Mouse (Mus musculus): ENCODE measurements around the gene Igfbp7. TPM values are rescaled to one million over a fixed set of nuclear protein-coding genes. Genes with fewer than 3 reads are reported as not detected.

The Igfbp7 gene
- polyA plus RNA-seq, 1 experiment from 2014 or later: 49.8 TPM

DNA sequence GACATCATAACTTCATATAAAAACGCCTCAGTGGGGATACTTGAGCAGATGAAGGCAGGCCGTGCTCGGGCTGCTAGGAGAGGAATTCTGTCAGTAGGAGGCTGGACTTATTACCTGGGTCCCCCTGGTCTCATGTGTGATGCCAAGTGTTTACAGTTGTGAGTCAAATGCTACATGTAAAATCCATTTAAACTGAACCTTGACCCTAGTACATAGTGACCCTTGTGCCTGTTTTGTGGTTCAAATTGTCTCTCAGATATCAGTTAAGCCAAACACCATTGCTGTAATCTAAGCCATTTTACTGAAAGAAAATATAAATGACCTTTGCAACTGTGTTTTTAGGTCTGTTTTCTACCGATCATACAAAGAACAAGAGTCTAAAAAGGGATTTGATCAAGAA lies 67.8 kb downstream of the Igfbp7 start:
- WGBS: 85% methylated on average over 4 of the region's 4 CpGs
- H3K4me3 ChIP-seq (ENCODE audit: control insufficient read depth in 1 of 2, insufficient read depth in 1 of 2, low read depth in 1 of 2, low read length in 2 of 2): no peak overlapping the region
- H3K4me2 ChIP-seq (ENCODE audit: low read length): no peak overlapping the region
- ATAC-seq (ENCODE audit: insufficient number of reproducible peaks, insufficient read depth, low FRiP score, low read depth): no peak
- no peak overlapping the region for H3K9ac ChIP-seq (ENCODE audit: low read length)
- H3K36me3 ChIP-seq (ENCODE audit: control insufficient read depth, insufficient read depth, low read length): peaks cover 100% of the 10 kb centered on the region
- H3K4me1 ChIP-seq (ENCODE audit: control insufficient read depth in 2 of 2, insufficient read depth in 2 of 2, low read length in 2 of 2): no peaks in the 10 kb centered on the region
- no peaks in the 10 kb centered on the region for H3K9me3 ChIP-seq (ENCODE audit: control insufficient read depth, low read length)
- H3K27ac ChIP-seq (replicated peaks in 1 of 2; ENCODE audit: control insufficient read depth in 1 of 2, insufficient read depth in 1 of 2, low read depth in 2 of 2, low read length in 2 of 2): no peak overlapping the region
- no peaks in the 10 kb centered on the region for H3K27me3 ChIP-seq (ENCODE audit: control insufficient read depth, insufficient read depth, low read length)

DNA sequence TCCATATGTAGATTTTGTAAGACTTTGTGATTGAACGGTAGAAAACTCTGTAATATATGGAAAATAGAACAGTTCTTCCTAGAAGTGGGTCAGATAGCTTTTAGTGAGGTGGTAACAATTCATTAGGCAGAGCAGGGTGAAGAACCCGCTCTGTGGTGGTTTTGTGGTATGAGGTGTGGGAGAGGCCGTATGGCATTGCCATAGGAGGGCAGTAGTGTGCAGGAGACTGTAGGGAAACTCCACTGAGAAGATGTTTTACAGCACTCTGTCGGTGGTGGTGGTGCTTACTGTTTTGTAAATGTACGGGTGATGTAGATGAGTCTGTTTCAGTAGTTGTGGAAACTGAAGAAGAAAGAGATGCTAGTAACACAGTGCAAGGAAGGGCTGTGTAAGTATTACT lies 77.7 kb downstream of the Igfbp7 start:
- 75% methylated on average over 5 of the region's 5 CpGs for WGBS
- H3K4me1 ChIP-seq (ENCODE audit: control insufficient read depth in 2 of 2, insufficient read depth in 2 of 2, low read length in 2 of 2): no peaks in the 10 kb centered on the region
- H3K27ac ChIP-seq (replicated peaks in 1 of 2; ENCODE audit: control insufficient read depth in 1 of 2, insufficient read depth in 1 of 2, low read depth in 2 of 2, low read length in 2 of 2): no peak overlapping the region
- no peak overlapping the region for H3K4me3 ChIP-seq (ENCODE audit: control insufficient read depth in 1 of 2, insufficient read depth in 1 of 2, low read depth in 1 of 2, low read length in 2 of 2)
- H3K36me3 ChIP-seq (ENCODE audit: control insufficient read depth, insufficient read depth, low read length): peaks cover 96% of the 10 kb centered on the region
- no peaks in the 10 kb centered on the region for H3K9me3 ChIP-seq (ENCODE audit: control insufficient read depth, low read length)
- no peak overlapping the region for H3K4me2 ChIP-seq (ENCODE audit: low read length)
- no peak for ATAC-seq (ENCODE audit: insufficient number of reproducible peaks, insufficient read depth, low FRiP score, low read depth)
- no peak overlapping the region for H3K9ac ChIP-seq (ENCODE audit: low read length)
- H3K27me3 ChIP-seq (ENCODE audit: control insufficient read depth, insufficient read depth, low read length): no peaks in the 10 kb centered on the region

DNA sequence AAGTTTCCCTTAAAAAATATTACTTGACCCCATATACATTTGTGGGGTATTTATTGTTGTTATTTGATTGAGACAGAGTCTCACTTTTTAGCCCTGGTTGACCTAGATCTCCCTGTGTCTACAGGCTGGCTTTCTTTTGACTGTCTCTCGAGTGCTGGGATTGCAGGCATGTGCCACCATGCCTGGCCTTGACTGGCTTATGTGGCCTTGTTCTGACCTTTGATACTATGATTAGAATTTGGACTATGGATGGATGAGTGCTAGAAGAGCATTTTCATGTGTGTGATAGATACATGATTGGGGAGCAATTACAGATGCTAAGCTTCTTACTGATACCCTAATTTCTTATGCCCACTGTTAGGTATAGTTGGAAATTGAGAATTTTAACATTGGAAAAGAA lies 82.9 kb downstream of the Igfbp7 start:
- Histone ChIP-seq H3K4me2 (ENCODE audit: low read length) (no peak overlapping the region), H3K4me3 (ENCODE audit: control insufficient read depth in 1 of 2, insufficient read depth in 1 of 2, low read depth in 1 of 2, low read length in 2 of 2) (no peak overlapping the region), H3K9ac (ENCODE audit: low read length) (no peak overlapping the region), H3K27me3 (ENCODE audit: control insufficient read depth, insufficient read depth, low read length) (no peaks in the 10 kb centered on the region), H3K36me3 (ENCODE audit: control insufficient read depth, insufficient read depth, low read length) (peaks cover 98% of the 10 kb centered on the region), H3K9me3 (ENCODE audit: control insufficient read depth, low read length) (no peaks in the 10 kb centered on the region), H3K27ac (replicated peaks in 1 of 2; ENCODE audit: control insufficient read depth in 1 of 2, insufficient read depth in 1 of 2, low read depth in 2 of 2, low read length in 2 of 2) (no peak overlapping the region), H3K4me1 (ENCODE audit: control insufficient read depth in 2 of 2, insufficient read depth in 2 of 2, low read length in 2 of 2) (no peaks in the 10 kb centered on the region)
- ATAC-seq (ENCODE audit: insufficient number of reproducible peaks, insufficient read depth, low FRiP score, low read depth): no peak
- 48% methylated on average over 1 of the region's 1 CpGs for WGBS

DNA sequence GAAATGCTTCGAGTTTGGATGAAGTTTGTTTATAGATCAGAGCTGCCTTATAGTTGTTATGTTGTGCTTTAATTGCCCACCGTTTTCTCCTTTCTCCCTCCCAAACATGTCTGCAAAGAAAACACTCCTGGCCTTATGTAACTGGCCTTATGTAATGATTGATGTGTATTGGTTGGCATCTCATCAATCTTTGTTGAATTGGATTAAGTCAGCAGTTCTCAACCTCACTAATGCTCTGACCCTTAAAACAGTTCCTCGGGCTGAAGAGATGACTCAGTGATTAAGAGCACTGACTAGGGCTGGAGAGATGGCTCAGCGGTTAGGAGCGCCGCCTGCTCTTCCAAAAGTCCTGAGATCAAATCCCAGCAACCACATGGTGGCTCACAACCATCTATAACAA lies 92.9 kb downstream of the Igfbp7 start:
- 92% methylated on average over 6 of the region's 6 CpGs for WGBS
- no peaks in the 10 kb centered on the region for H3K9me3 ChIP-seq (ENCODE audit: control insufficient read depth, low read length)
- H3K36me3 ChIP-seq (ENCODE audit: control insufficient read depth, insufficient read depth, low read length): peaks cover 67% of the 10 kb centered on the region
- H3K4me1 ChIP-seq (ENCODE audit: control insufficient read depth in 2 of 2, insufficient read depth in 2 of 2, low read length in 2 of 2): peaks cover 0 to 10% of the 10 kb centered on the region in 2 experiments; a peak in 2 of 4 replicates
- no peak overlapping the region for H3K27ac ChIP-seq (replicated peaks in 1 of 2; ENCODE audit: control insufficient read depth in 1 of 2, insufficient read depth in 1 of 2, low read depth in 2 of 2, low read length in 2 of 2)
- H3K4me3 ChIP-seq (ENCODE audit: control insufficient read depth in 1 of 2, insufficient read depth in 1 of 2, low read depth in 1 of 2, low read length in 2 of 2): no peak overlapping the region
- ATAC-seq (ENCODE audit: insufficient number of reproducible peaks, insufficient read depth, low FRiP score, low read depth): no peak
- H3K9ac ChIP-seq (ENCODE audit: low read length): no peak overlapping the region
- no peaks in the 10 kb centered on the region for H3K27me3 ChIP-seq (ENCODE audit: control insufficient read depth, insufficient read depth, low read length)
- H3K4me2 ChIP-seq (ENCODE audit: low read length): no peak overlapping the region

DNA sequence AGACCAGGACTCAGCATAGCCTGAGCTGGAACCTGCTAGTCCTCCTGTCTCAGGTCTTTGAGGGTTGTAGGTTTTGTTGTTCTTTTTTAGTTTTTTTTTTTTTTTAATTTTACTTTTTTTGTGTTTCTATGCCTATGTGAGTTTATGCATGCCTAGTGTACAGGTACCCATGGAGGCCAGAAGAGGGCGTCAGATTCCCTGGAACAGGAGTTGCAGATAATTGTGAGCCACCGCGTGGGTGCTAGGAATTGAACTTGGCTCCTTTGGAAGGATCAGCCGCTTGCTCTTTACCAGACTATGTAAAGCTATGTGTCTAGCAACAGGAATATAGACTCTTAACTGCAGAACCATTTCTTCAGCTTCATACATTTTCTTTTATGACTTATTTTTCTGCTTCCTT lies 93.6 kb downstream of the Igfbp7 start:
- Histone ChIP-seq H3K4me2 (ENCODE audit: low read length) (no peak overlapping the region), H3K27ac (replicated peaks in 1 of 2; ENCODE audit: control insufficient read depth in 1 of 2, insufficient read depth in 1 of 2, low read depth in 2 of 2, low read length in 2 of 2) (no peak overlapping the region), H3K4me3 (ENCODE audit: control insufficient read depth in 1 of 2, insufficient read depth in 1 of 2, low read depth in 1 of 2, low read length in 2 of 2) (no peak overlapping the region), H3K27me3 (ENCODE audit: control insufficient read depth, insufficient read depth, low read length) (no peaks in the 10 kb centered on the region), H3K4me1 (ENCODE audit: control insufficient read depth in 2 of 2, insufficient read depth in 2 of 2, low read length in 2 of 2) (peaks cover 0 to 10% of the 10 kb centered on the region in 2 experiments; a peak in 2 of 4 replicates), H3K36me3 (ENCODE audit: control insufficient read depth, insufficient read depth, low read length) (peaks cover 60% of the 10 kb centered on the region), H3K9ac (ENCODE audit: low read length) (no peak overlapping the region), H3K9me3 (ENCODE audit: control insufficient read depth, low read length) (no peaks in the 10 kb centered on the region)
- no peak for ATAC-seq (ENCODE audit: insufficient number of reproducible peaks, insufficient read depth, low FRiP score, low read depth)
- 91% methylated on average over 4 of the region's 4 CpGs for WGBS

DNA sequence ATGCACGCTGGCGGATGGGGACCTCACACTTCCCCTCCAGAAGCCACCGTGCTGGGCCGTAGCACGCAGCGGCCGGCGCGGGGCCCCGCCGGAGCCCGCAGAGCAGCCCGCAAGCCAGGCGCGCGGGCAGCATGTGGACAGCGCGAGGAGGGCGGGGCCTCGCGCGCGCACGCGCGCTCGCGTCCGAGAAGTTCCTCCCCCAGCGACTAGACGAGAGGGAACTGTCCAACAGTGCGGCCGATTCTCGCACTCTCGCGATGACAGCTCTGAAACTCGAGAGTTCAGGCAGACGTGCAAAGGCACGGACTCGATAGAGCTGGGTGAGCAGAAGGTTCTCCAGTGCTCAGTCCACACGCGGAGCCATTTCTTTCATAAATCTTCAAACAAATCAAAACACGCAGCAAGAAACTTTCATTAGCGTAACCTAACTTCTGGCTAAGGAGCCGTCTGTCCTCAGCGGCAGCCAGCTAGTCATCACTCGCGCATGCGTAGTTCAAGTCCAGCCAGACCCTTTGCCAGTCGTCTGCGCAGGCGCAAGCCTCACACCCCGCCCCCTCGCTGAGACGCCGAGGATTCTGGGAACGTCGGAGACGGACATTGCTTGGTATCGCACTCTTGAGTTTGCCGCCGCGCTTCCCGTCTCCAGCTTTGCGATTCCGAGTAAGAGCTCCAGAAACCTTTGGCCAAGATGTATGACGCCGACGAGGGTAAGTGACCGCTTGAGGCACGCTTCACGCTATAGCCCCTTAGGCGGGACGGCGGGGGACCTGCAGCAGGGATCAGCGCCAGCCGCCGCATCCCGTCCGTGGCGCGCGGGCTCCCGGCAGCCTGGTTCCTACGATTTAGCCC lies 97.7 kb downstream of the Igfbp7 start, which contains the start of the genes Noa1 and Polr2b:
Gene Noa1 (minus strand): TSS at position 161 of the 849 bp plus-strand sequence.
Gene Polr2b (plus strand): TSS at position 224 of the 849 bp plus-strand sequence.
- peak within 1 kb of the TSS; percentile 100 for H3K4me2 ChIP-seq (ENCODE audit: low read length)
- peak within 1 kb of the TSS; percentile 81 for H3K9ac ChIP-seq (ENCODE audit: low read length)
- H3K9me3 ChIP-seq (ENCODE audit: control insufficient read depth, low read length): no peaks in the 10 kb centered on the region
- peaks cover 47% of the 10 kb centered on the region for H3K36me3 ChIP-seq (ENCODE audit: control insufficient read depth, insufficient read depth, low read length)
- H3K27me3 ChIP-seq (ENCODE audit: control insufficient read depth, insufficient read depth, low read length): no peaks in the 10 kb centered on the region
- under 1% methylated on average over 85 of the region's 85 CpGs for WGBS
- H3K27ac ChIP-seq (replicated peaks in 1 of 2; ENCODE audit: control insufficient read depth in 1 of 2, insufficient read depth in 1 of 2, low read depth in 2 of 2, low read length in 2 of 2): peak within 1 kb of the TSS; percentile 73 to 91
- peak; percentile 89 for ATAC-seq (ENCODE audit: insufficient number of reproducible peaks, insufficient read depth, low FRiP score, low read depth)
- H3K4me1 ChIP-seq (ENCODE audit: control insufficient read depth in 2 of 2, insufficient read depth in 2 of 2, low read length in 2 of 2): peaks cover 6 to 22% of the 10 kb centered on the region in 2 experiments
- peak within 1 kb of the TSS; percentile 68 to 92 for H3K4me3 ChIP-seq (ENCODE audit: control insufficient read depth in 1 of 2, insufficient read depth in 1 of 2, low read depth in 1 of 2, low read length in 2 of 2)

DNA sequence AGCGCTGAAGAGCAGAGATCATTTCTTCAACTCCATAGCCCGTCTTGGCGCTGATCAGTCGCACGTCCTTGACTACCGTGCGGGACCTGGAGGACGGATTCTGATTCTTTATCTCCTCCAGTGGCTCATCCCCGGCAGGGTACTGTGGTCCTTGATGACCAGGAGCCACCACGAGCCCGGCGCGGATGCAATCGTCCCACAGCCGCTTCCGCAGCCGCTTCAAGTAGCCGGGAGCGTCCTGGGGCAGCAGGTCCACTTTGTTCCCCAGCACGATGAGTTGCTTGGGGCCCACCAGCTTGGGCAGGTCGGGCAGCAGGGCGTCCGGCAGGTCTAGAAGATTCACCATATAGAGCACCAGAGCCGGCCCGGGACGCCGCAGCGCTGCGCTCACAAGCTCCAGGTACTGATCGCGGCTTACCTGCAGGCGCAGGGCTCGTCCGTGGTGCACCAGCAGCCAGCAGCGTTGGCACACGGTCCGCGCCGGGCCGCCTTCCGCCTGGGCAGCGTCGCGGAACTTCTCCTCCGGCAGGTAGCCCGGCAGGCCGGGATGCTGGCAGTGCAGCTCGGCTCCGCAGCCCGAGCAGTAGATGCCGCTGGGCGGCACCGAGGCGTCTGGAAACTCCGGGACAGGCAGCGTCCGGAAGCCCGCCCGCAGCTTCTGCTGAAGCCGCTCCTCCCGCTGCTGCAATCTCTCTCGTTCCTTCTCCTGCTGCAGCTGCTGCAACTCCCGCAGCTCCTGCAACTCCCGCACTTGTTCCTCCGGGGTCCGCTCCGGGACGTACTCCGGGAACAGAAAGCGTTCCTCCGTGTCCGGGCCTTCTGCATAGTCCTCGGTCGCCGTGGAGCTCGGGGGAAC lies 98.6 kb downstream of the Igfbp7 start:
- Histone ChIP-seq H3K9me3 (ENCODE audit: control insufficient read depth, low read length) (no peaks in the 10 kb centered on the region), H3K27ac (replicated peaks in 1 of 2; ENCODE audit: control insufficient read depth in 1 of 2, insufficient read depth in 1 of 2, low read depth in 2 of 2, low read length in 2 of 2) (no peak overlapping the region), H3K4me3 (ENCODE audit: control insufficient read depth in 1 of 2, insufficient read depth in 1 of 2, low read depth in 1 of 2, low read length in 2 of 2) (peak overlapping the region; percentile 68 to 92), H3K4me1 (ENCODE audit: control insufficient read depth in 2 of 2, insufficient read depth in 2 of 2, low read length in 2 of 2) (peaks cover 6 to 22% of the 10 kb centered on the region in 2 experiments), H3K36me3 (ENCODE audit: control insufficient read depth, insufficient read depth, low read length) (peaks cover 47% of the 10 kb centered on the region), H3K9ac (ENCODE audit: low read length) (peak overlapping the region; percentile 81), H3K4me2 (ENCODE audit: low read length) (peak overlapping the region; percentile 100), H3K27me3 (ENCODE audit: control insufficient read depth, insufficient read depth, low read length) (no peaks in the 10 kb centered on the region)
- WGBS: under 1% methylated on average over 76 of the region's 76 CpGs
- ATAC-seq (ENCODE audit: insufficient number of reproducible peaks, insufficient read depth, low FRiP score, low read depth): peak; percentile 40
